Mouse (Mus musculus): ENCODE measurements around the gene Ripor3. TPM values are rescaled to one million over a fixed set of nuclear protein-coding genes. Genes with fewer than 3 reads are reported as not detected.

Gene Ripor3
- polyA plus RNA-seq, 2 experiments = 5.3 to 21.0 TPM

- Histone ChIP-seq H3K36me3 (ENCODE audit: control insufficient read depth, insufficient read depth, low read length) (no peaks in the 10 kb centered on the region), H3K4me3 (replicated peaks; ENCODE audit: low read length) (no peak overlapping the region), H3K4me1 (ENCODE audit: control insufficient read depth, insufficient read depth, low read length) (peaks cover 16% of the 10 kb centered on the region), H3K27me3 (ENCODE audit: control insufficient read depth, insufficient read depth, low read length) (no peaks in the 10 kb centered on the region), H3K9me3 (ENCODE audit: control insufficient read depth, low read length) (no peaks in the 10 kb centered on the region), H3K9ac (ENCODE audit: low read depth, low read length, severe bottlenecking) (no peak overlapping the region), H3K27ac (replicated peaks; ENCODE audit: low read depth, low read length) (peak overlapping the region; percentile 35; the same call in 1 of the 2 replicates), H3K4me2 (replicated peaks; ENCODE audit: low read depth, low read length, severe bottlenecking) (0 out of 2 replicates have a peak overlapping the region, but pooled peaks have one; percentile 17)
- 12% methylated on average over 13 of the region's 14 CpGs for WGBS
- DNase-seq (ENCODE audit: low spot score) (peak; percentile 53), ATAC-seq (ENCODE audit: low FRiP score, low read depth) (peak; percentile 60; the same call in 1 of the 2 replicates)
- no peak for TF ChIP-seq POLR2A (IDR thresholded peaks at IDR 0.05; ENCODE audit: borderline replicate concordance, extremely low read depth, insufficient read depth, insufficient read length)
These were observed 45.7 kb upstream of the Ripor3 start for GRCm38 (mm10) chr2:168055910-168056665.

DNA sequence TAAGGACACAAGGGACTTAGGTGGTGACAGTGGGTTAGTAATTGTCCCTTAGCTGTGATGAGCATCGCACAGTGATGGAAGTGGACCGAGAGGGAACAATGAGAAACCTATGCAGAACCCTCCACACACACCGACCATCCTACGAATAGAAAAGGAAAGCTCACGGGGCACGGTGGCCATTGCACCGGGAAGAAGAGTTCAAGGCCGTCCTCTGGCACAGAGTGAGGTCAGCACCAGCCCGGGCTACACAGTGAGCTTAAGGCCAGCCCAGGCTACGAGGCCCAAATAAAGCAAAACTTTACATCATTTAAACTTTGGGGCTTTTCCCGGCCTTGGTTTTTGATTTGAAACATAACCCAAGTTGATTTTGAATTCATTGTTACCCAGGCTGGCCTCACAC is 43.7 kb upstream of the Ripor3 start:
- Histone ChIP-seq H3K36me3 (ENCODE audit: control insufficient read depth, insufficient read depth, low read length) (no peaks in the 10 kb centered on the region), H3K9me3 (ENCODE audit: control insufficient read depth, low read length) (no peaks in the 10 kb centered on the region), H3K9ac (ENCODE audit: low read depth, low read length, severe bottlenecking) (no peak overlapping the region), H3K27me3 (ENCODE audit: control insufficient read depth, insufficient read depth, low read length) (peaks cover 1% of the 10 kb centered on the region; the same call in 1 of the 2 replicates), H3K4me2 (replicated peaks; ENCODE audit: low read depth, low read length, severe bottlenecking) (no peak overlapping the region), H3K4me3 (replicated peaks; ENCODE audit: low read length) (no peak overlapping the region), H3K27ac (replicated peaks; ENCODE audit: low read depth, low read length) (no peak overlapping the region), H3K4me1 (ENCODE audit: control insufficient read depth, insufficient read depth, low read length) (peaks cover 17% of the 10 kb centered on the region)
- 92% methylated on average over 11 of the region's 11 CpGs for WGBS
- ATAC-seq (ENCODE audit: low FRiP score, low read depth) (no peak), DNase-seq (ENCODE audit: low spot score) (no peak)
- no peak for TF ChIP-seq POLR2A (IDR thresholded peaks at IDR 0.05; ENCODE audit: borderline replicate concordance, extremely low read depth, insufficient read depth, insufficient read length)

DNA sequence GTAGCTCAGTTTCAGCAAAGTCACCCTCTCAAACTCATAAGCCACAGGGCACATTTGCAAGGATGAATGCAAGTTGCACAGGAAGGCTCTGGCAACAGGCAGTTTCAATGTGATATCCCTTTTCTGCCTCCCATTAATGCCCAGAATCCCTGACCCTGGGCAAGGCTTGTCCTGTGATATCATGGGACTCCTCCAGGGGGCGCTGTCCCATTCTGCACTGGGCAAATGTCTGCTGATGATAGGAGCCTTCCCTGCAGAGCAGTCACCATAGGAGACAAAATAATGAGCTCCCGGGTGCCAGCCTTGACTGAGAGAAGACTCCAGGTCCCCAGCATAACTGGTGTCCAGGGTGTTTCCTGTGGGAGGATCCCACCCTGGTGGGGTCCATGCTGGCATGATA is 42.3 kb upstream of the Ripor3 start:
- no peaks in the 10 kb centered on the region for H3K36me3 ChIP-seq (ENCODE audit: control insufficient read depth, insufficient read depth, low read length)
- no peak for DNase-seq (ENCODE audit: low spot score)
- H3K9ac ChIP-seq (ENCODE audit: low read depth, low read length, severe bottlenecking) = no peak overlapping the region
- H3K4me1 ChIP-seq (ENCODE audit: control insufficient read depth, insufficient read depth, low read length) = peaks cover 20% of the 10 kb centered on the region
- no peak for TF ChIP-seq POLR2A (IDR thresholded peaks at IDR 0.05; ENCODE audit: borderline replicate concordance, extremely low read depth, insufficient read depth, insufficient read length)
- ATAC-seq (ENCODE audit: low FRiP score, low read depth) = no peak
- H3K4me2 ChIP-seq (replicated peaks; ENCODE audit: low read depth, low read length, severe bottlenecking) = no peak overlapping the region
- H3K9me3 ChIP-seq (ENCODE audit: control insufficient read depth, low read length) = no peaks in the 10 kb centered on the region
- peaks cover 4% of the 10 kb centered on the region; the same call in 1 of the 2 replicates for H3K27me3 ChIP-seq (ENCODE audit: control insufficient read depth, insufficient read depth, low read length)
- WGBS = 19% methylated on average over 2 of the region's 2 CpGs
- H3K4me3 ChIP-seq (replicated peaks; ENCODE audit: low read length) = no peak overlapping the region
- no peak overlapping the region for H3K27ac ChIP-seq (replicated peaks; ENCODE audit: low read depth, low read length)

- peaks cover 21% of the 10 kb centered on the region for H3K4me1 ChIP-seq (ENCODE audit: control insufficient read depth, insufficient read depth, low read length)
- DNase-seq (ENCODE audit: low spot score) (no peak), ATAC-seq (ENCODE audit: low FRiP score, low read depth) (no peak)
- H3K27me3 ChIP-seq (ENCODE audit: control insufficient read depth, insufficient read depth, low read length) = peaks cover 4% of the 10 kb centered on the region; the same call in 1 of the 2 replicates
- no peak for TF ChIP-seq POLR2A (IDR thresholded peaks at IDR 0.05; ENCODE audit: borderline replicate concordance, extremely low read depth, insufficient read depth, insufficient read length)
- no peaks in the 10 kb centered on the region for H3K36me3 ChIP-seq (ENCODE audit: control insufficient read depth, insufficient read depth, low read length)
- H3K4me2 ChIP-seq (replicated peaks; ENCODE audit: low read depth, low read length, severe bottlenecking) = no peak overlapping the region
- H3K9ac ChIP-seq (ENCODE audit: low read depth, low read length, severe bottlenecking) = no peak overlapping the region
- H3K4me3 ChIP-seq (replicated peaks; ENCODE audit: low read length) = no peak overlapping the region
- WGBS = 80% methylated on average over 1 of the region's 1 CpGs
- H3K27ac ChIP-seq (replicated peaks; ENCODE audit: low read depth, low read length) = no peak overlapping the region
- no peaks in the 10 kb centered on the region for H3K9me3 ChIP-seq (ENCODE audit: control insufficient read depth, low read length)
These were observed 41.7 kb upstream of the Ripor3 start for GRCm38 (mm10) chr2:168052156-168052555.

DNA sequence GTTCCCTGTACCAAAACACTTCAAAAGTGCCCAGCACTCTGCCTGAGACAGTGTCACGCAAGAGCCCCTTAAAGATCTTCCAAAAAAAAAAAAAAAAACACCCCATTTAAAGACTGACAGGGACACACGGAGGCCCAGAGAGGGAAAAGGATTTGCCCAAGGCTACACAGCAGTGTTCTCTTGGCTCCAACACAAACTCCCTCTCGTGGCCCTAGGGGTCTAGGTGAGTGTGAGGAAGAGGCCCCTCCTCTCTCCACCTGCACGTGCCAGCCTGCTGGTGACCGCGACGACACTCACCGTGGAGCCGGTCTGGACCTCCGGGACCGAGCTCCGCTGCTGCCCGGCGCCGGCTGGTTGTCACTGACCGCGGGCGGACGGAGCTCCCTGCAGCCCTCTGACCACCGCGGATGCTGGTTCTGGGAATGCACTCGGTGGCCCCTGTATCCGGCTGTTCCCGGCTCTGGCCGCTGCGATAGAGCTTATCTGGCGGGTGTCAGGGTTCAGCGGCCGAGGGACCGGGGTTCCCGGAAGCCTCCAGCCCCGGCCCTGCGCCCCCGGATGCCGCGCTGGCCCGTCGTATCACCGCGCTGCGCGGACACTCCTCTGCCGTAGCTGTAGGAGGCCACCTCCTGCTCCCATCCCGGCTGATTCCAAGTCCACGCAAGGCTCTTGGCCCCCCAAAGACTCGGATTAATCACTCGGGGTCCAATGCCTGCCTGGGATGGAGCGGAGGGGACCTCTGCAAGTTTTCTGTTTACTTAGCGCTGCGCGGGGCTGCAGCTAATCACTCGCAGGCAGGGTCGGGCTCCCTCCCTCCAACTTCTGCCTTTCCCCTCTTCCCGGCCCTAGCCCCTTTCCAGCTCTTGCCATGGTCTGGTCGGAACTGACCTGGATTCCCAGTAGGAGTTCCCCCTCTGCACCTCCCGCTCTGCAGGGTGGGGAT is 39.9 kb upstream of the Ripor3 start:
- Histone ChIP-seq H3K4me2 (replicated peaks; ENCODE audit: low read depth, low read length, severe bottlenecking) (peak overlapping the region; percentile 91), H3K36me3 (ENCODE audit: control insufficient read depth, insufficient read depth, low read length) (no peaks in the 10 kb centered on the region), H3K27me3 (ENCODE audit: control insufficient read depth, insufficient read depth, low read length) (peaks cover 4% of the 10 kb centered on the region; the same call in 1 of the 2 replicates), H3K4me3 (replicated peaks; ENCODE audit: low read length) (peak overlapping the region; percentile 50), H3K4me1 (ENCODE audit: control insufficient read depth, insufficient read depth, low read length) (peaks cover 23% of the 10 kb centered on the region), H3K27ac (replicated peaks; ENCODE audit: low read depth, low read length) (0 out of 2 replicates have a peak overlapping the region, but pooled peaks have one; percentile 2), H3K9ac (ENCODE audit: low read depth, low read length, severe bottlenecking) (peak overlapping the region; percentile 50), H3K9me3 (ENCODE audit: control insufficient read depth, low read length) (no peaks in the 10 kb centered on the region)
- DNase-seq (ENCODE audit: low spot score) = no peak
- TF ChIP-seq POLR2A (IDR thresholded peaks at IDR 0.05; ENCODE audit: borderline replicate concordance, extremely low read depth, insufficient read depth, insufficient read length) = no peak
- 1% methylated on average over 47 of the region's 56 CpGs for WGBS
- no peak for ATAC-seq (ENCODE audit: low FRiP score, low read depth)

Data from limb, embryonic 14.5 days (tissue).